Mouse (Mus musculus) ES-E14 (cell line): ENCODE data around the gene Sertad1. TPM values are rescaled to one million over a fixed set of nuclear protein-coding genes. Genes with fewer than 3 reads are reported as not detected.

Experiments used
- DNase-seq: peaks from one replicate; pipeline ENCODE4 v3.0.0-alpha.2; 2013; ENCODE audit warnings: low read depth, low spot score
- H3K27ac ChIP-seq: 2 replicates; pipeline ENCODE4 v1.5.1; 2012; ENCODE audit warnings: low read depth, mild to moderate bottlenecking, low read length, moderate library complexity, mixed read lengths; ENCODE audit not compliant: poor library complexity, insufficient read depth, severe bottlenecking
- H3K36me3 ChIP-seq: 2 replicates; pipeline ENCODE4 v1.6.1; 2012; ENCODE audit warnings: mild to moderate bottlenecking, low read length, moderate library complexity, mixed read lengths; ENCODE audit not compliant: control insufficient read depth, poor library complexity, insufficient read depth, severe bottlenecking
- H3K4me1 ChIP-seq, 2 experiments: fragments of 150-350 bp in 1 of 2; sonication (generic) in 1 of 2; 2 replicates each; pipeline ENCODE4 v1.6.1; 2012; ENCODE audit warnings: low read length in 2 of 2, mild to moderate bottlenecking in 1 of 2, mixed read lengths in 1 of 2; ENCODE audit not compliant: control insufficient read depth in 2 of 2, insufficient read depth in 2 of 2, poor library complexity in 1 of 2
- H3K4me3 ChIP-seq, 2 experiments: fragments of 150-350 bp in 1 of 2; sonication (generic) in 1 of 2; 2 replicates each; pipeline ENCODE4 v1.5.1; 2012; ENCODE audit warnings: low read length in 2 of 2, low read depth in 1 of 2, mild to moderate bottlenecking in 1 of 2, mixed read lengths in 1 of 2; ENCODE audit not compliant: insufficient read depth in 1 of 2, poor library complexity in 1 of 2, severe bottlenecking in 1 of 2
- H3K9ac ChIP-seq: 2 replicates; pipeline ENCODE4 v1.6.1; 2012; ENCODE audit warnings: low read depth, mild to moderate bottlenecking, low read length, mixed read lengths; ENCODE audit not compliant: poor library complexity, insufficient read depth, severe bottlenecking
- H3K9me3 ChIP-seq: fragments of 150-350 bp; sonication (generic); 2 replicates; pipeline ENCODE4 v1.6.1; 2012; ENCODE audit warnings: low read depth, mild to moderate bottlenecking, low read length; ENCODE audit not compliant: control insufficient read depth, insufficient read depth
- CHD2 ChIP-seq: IDR thresholded peaks from 2 replicates; pipeline ENCODE4 v1.6.1; 2014; ENCODE audit warnings: mild to moderate bottlenecking, low read depth, low read length, inconsistent platforms
- HCFC1 ChIP-seq: IDR thresholded peaks from 2 replicates; pipeline ENCODE4 v1.6.1; 2012; ENCODE audit warnings: low read length, inconsistent platforms, borderline replicate concordance; ENCODE audit not compliant: insufficient read depth
- MAFK ChIP-seq: IDR thresholded peaks from 2 replicates; pipeline ENCODE4 v1.6.1; 2014; ENCODE audit warnings: mild to moderate bottlenecking, low read depth, low read length, inconsistent platforms; ENCODE audit not compliant: insufficient read depth
- ZC3H11A ChIP-seq: IDR thresholded peaks from 2 replicates; pipeline ENCODE4 v1.6.1; 2012; ENCODE audit warnings: low read depth, mild to moderate bottlenecking, inconsistent platforms, low read length, borderline replicate concordance
- ZNF384 ChIP-seq: IDR thresholded peaks from 2 replicates; pipeline ENCODE4 v1.6.1; 2012; ENCODE audit warnings: low read depth, low read length, inconsistent platforms
- in situ Hi-C, 2 experiments: fragments of 600-800 bp; cut with MboI; formaldehyde crosslinking; loops; one replicate each; pipeline ENCODE4 v1.15.1; 2025; ENCODE audit warnings: low sequenced_read_pairs in 2 of 2, inconsistent platforms in 1 of 2; ENCODE audit not compliant: unreplicated experiment in 2 of 2
- total RNA-seq: library from RNA; depleted of rRNA; stranded (reverse); fragments of 300-350 nt; gene quantifications from 2 replicates; pipeline ENCODE4 v1.2.3, GENCODE M21; 2012

Gene Sertad1
- total RNA-seq, 1 experiment: 25.1 TPM

DNA sequence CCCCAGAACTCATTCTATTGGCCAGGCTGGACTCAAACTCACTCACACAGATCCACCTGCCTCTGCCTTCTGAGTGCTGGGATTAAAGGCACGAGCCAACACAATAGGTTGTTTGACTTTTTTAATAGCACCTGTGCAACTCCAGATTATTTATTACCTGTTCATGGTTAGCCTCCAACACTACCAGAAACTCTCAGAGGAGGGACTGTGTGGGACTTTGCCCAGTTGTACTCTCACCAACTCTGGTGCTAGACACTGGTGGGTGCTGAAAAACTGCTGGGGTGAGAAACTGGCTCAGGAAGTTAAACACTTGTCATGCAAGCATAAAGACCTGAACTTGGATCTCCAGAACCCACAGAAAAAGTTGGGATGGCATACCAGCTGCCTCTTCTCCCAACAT is 7.0 kb upstream of the Sertad1 start:
- Histone ChIP-seq H3K4me3 (no peak overlapping the region), H3K36me3 (0 out of 2 replicates have a peak, but pooled peaks cover 4% of the 10 kb centered on the region), H3K9me3 (no peaks in the 10 kb centered on the region), H3K4me1 (peaks cover 6 to 14% of the 10 kb centered on the region in 2 experiments; a peak in 3 of 4 replicates), H3K9ac (no peak overlapping the region), H3K27ac (no peak overlapping the region)
- TF ChIP-seq CHD2 (no peak), MAFK (no peak)
- DNase-seq: no peak
- in situ Hi-C loops: no loop called here

DNA sequence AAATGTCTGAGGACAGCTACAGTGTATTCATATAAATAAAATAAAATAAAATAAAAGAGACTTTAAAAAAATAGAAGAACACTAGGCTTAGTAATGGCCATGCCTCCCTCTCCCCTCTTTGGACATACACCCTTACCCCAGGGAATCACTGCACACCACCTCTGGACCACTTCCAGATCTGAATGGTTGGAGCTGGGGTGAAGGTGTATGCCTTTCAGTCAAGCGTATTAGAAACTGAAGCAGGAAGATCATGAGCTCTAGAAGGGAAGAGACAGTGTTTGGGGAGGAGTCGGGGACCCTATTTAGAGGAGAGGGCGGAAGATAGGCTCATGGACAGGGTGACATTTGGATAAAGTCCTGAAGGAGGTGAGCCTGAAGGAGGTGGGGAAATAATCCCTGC is 6.2 kb upstream of the Sertad1 start:
- Histone ChIP-seq H3K4me1 (peaks cover 6 to 12% of the 10 kb centered on the region in 2 experiments; a peak in 3 of 4 replicates), H3K4me3 (no peak overlapping the region), H3K36me3 (0 out of 2 replicates have a peak, but pooled peaks cover 4% of the 10 kb centered on the region), H3K9ac (no peak overlapping the region), H3K9me3 (no peaks in the 10 kb centered on the region), H3K27ac (no peak overlapping the region)
- DNase-seq: no peak
- TF ChIP-seq HCFC1 (no peak), ZNF384 (no peak), MAFK (no peak)
- in situ Hi-C loops: no loop called here

DNA sequence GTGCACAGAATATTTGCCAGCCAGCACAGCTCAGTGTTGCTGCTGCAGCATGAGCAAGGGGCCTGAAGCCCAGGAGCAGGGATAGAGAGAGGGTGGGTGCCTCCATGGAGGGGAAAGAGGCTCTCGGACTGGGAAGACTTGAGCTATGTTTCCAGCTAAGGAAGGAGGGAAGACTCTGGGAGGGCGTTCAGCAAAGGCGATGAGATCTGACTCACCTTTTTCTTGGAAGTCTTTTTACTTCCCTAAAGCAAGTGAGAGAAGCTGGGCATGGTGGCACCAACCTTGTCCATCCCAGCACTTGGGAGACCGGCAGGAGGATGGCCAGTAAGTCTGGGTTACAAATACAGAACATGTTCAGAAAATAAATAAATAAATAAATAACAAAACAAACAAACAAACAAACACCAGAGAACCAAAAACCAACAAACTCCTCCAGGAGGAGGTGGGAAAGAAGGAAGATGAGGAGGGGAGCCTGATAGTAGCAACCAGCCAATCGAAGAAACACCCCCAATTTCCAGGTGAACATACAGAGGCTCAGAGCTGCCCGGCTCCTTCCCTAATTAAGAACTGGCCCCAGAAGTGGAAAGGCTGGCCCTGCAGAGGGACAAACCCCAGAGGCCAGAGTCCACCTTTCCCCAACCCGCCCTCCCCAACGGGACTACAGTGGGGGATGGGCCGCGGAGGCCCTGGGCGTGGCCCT is 5.6 kb upstream of the Sertad1 start:
- no peak for DNase-seq
- peak overlapping the region; percentile 10; the same call in 1 of the 2 replicates for H3K9ac ChIP-seq
- no peak for TF ChIP-seq ZNF384
- no peak for TF ChIP-seq CHD2
- TF ChIP-seq ZC3H11A: no peak
- no peak for TF ChIP-seq MAFK
- no peak for TF ChIP-seq HCFC1

DNA sequence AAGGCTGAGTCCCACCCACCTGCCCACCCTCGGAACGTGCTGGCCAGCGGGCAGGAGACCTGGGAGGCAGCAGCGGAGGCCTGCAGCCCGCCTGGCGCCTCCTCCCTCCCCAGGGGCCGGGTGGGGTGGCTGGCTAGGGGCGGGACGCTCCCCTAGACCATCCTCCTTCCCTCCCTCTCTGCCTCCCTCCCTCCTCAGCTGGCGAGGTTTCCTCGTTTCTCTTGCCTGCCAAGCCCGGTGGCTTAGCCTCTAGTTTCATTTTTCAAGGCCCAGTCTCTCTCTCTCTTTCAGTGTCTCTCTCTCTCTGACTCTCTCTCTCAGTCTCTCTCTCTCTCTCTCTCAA is 5.1 kb upstream of the Sertad1 start:
- no peak overlapping the region for H3K27ac ChIP-seq
- in situ Hi-C loops: no loop called here
- no peak for TF ChIP-seq MAFK
- no peak for TF ChIP-seq ZC3H11A
- TF ChIP-seq ZNF384: no peak
- no peak for TF ChIP-seq HCFC1
- no peak for TF ChIP-seq CHD2
- peaks cover 6 to 9% of the 10 kb centered on the region in 2 experiments; a peak in 3 of 4 replicates for H3K4me1 ChIP-seq
- DNase-seq: no peak
- no peaks in the 10 kb centered on the region for H3K36me3 ChIP-seq
- peak overlapping the region; percentile 18 to 23; a peak in 3 of 4 replicates for H3K4me3 ChIP-seq
- peak overlapping the region; percentile 10; the same call in 1 of the 2 replicates for H3K9ac ChIP-seq
- H3K9me3 ChIP-seq: no peaks in the 10 kb centered on the region

More for the DNA sequence above, 5.6 kb upstream of the Sertad1 start:
- Histone ChIP-seq H3K36me3 (0 out of 2 replicates have a peak, but pooled peaks cover 4% of the 10 kb centered on the region), H3K4me1 (peaks cover 6 to 7% of the 10 kb centered on the region in 2 experiments; a peak in 3 of 4 replicates), H3K4me3 (peak overlapping the region; percentile 18 to 23; a peak in 3 of 4 replicates), H3K9me3 (no peaks in the 10 kb centered on the region), H3K27ac (no peak overlapping the region; the same call in 1 of the 2 replicates)
- in situ Hi-C loops: no loop called here

DNA sequence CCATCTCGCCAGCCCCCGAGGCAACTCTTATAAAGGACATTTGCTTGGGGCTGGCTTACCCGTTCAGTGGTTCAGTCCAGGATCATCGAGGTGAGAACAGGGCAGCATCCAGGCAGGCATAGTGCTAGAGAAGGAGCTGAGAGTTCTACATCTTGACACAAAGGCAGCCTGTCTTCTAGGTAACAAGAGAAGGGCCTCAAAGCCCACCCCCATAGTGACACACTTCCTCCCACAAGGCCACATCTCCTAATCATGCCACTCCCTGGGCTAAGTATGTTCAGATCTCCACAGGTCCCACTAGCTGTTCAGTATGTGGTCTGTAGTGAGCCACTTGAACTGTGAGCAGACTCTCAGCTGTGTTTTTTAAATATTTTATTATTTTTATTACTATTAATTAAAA is 2.9 kb upstream of the Sertad1 start:
- peaks cover 6 to 12% of the 10 kb centered on the region in 2 experiments; a peak in 3 of 4 replicates for H3K4me1 ChIP-seq
- no peak overlapping the region for H3K9ac ChIP-seq
- no peaks in the 10 kb centered on the region for H3K9me3 ChIP-seq
- no peak for DNase-seq
- in situ Hi-C loops: no loop called here
- TF ChIP-seq CHD2 (no peak), ZC3H11A (no peak), HCFC1 (no peak), ZNF384 (no peak), MAFK (no peak)
- H3K4me3 ChIP-seq: peak overlapping the region in 1 of 2 experiments; percentile 15; a peak in 1 of 4 replicates
- H3K36me3 ChIP-seq: no peaks in the 10 kb centered on the region; the same call in 1 of the 2 replicates
- H3K27ac ChIP-seq: peak overlapping the region; percentile 51; the same call in 1 of the 2 replicates
